Mouse (Mus musculus): ENCODE results near the gene Vars. TPM values are rescaled to one million over a fixed set of nuclear protein-coding genes. Genes with fewer than 3 reads are reported as not detected.
"Not testable (repeated sequence)": the region's sequence is repeated elsewhere in the genome, so short reads cannot be mapped to it uniquely, and the experiment has no call there.

The Vars gene
- polyA plus RNA-seq, 1 experiment from 2014 or later: 112 TPM

DNA sequence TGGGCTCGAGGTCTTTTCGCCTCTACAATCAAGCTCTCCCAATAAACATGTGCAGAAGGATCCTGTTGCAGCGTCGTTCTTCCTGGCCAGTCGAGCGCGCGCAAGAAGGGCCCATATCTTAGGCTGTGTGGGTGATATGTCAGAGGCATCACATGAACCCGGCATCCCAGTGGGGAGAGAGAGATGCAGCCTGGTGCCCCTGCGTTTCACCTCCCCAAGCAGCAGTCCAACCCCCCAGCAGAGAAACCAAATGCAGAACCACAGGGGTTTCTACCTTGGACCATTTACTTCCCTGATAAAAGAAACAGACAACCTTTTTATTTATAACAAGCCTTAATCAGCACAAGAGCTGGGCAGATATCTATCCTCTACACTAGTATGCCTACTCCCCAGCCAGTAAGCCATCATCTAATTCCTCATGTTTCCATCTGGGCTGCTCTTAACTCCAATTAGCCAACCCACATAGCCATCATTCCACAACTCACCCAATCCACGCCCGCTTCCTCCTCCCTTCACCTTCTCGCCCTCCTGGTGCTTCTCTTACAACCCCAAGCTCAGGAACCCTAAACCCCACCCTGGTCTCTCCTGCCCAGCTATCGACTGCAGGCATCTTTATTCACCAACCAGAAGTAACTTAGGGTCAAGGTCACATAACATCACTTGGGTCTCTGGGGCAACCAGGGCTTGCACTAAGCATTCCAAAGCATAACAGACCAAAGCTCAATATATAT, 4.2 kb upstream of the Vars start:
- H3K27ac ChIP-seq: peak overlapping the region; percentile 97
- no peaks in the 10 kb centered on the region for H3K27me3 ChIP-seq
- no peaks in the 10 kb centered on the region for H3K9me3 ChIP-seq (replicated peaks)
- H3K36me3 ChIP-seq: peaks cover 42% of the 10 kb centered on the region
- DNase-seq (no peak), ATAC-seq (ENCODE audit: low read depth) (no peak)
- WGBS (ENCODE audit: insufficient replicate concordance): 59% methylated on average over 13 of the region's 14 CpGs
- peaks cover 49% of the 10 kb centered on the region for H3K4me1 ChIP-seq (replicated peaks)
- H3K4me3 ChIP-seq (replicated peaks): peak overlapping the region; percentile 79
- peak overlapping the region; percentile 85 for H3K4me2 ChIP-seq
- H3K9ac ChIP-seq: peak overlapping the region; percentile 86

DNA sequence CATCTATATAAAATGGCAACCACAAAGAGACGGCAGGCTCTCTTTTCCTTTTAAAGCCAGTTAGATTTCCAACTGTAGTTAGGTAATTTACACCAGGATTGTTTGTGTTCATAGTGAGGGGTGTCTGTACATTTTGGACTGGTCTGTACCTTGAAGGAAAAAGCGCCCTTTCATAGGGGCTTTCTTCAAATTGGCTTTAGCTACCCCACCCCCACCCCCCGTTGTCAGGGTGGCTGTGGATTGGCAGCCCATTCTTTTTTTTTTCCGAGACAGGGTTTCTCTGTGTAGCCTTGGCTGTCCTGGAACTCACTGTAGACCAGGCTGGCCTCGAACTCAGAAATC, 3.7 kb upstream of the Vars start:
- Histone ChIP-seq H3K4me1 (replicated peaks) (peaks cover 49% of the 10 kb centered on the region), H3K4me2 (peak overlapping the region; percentile 85), H3K9ac (peak overlapping the region; percentile 86), H3K4me3 (replicated peaks) (peak overlapping the region; percentile 79), H3K27ac (peak overlapping the region; percentile 97), H3K27me3 (no peaks in the 10 kb centered on the region), H3K36me3 (peaks cover 39% of the 10 kb centered on the region), H3K9me3 (replicated peaks) (no peaks in the 10 kb centered on the region)
- DNase-seq (no peak), ATAC-seq (ENCODE audit: low read depth) (no peak)
- 65% methylated on average over 5 of the region's 5 CpGs for WGBS (ENCODE audit: insufficient replicate concordance)

DNA sequence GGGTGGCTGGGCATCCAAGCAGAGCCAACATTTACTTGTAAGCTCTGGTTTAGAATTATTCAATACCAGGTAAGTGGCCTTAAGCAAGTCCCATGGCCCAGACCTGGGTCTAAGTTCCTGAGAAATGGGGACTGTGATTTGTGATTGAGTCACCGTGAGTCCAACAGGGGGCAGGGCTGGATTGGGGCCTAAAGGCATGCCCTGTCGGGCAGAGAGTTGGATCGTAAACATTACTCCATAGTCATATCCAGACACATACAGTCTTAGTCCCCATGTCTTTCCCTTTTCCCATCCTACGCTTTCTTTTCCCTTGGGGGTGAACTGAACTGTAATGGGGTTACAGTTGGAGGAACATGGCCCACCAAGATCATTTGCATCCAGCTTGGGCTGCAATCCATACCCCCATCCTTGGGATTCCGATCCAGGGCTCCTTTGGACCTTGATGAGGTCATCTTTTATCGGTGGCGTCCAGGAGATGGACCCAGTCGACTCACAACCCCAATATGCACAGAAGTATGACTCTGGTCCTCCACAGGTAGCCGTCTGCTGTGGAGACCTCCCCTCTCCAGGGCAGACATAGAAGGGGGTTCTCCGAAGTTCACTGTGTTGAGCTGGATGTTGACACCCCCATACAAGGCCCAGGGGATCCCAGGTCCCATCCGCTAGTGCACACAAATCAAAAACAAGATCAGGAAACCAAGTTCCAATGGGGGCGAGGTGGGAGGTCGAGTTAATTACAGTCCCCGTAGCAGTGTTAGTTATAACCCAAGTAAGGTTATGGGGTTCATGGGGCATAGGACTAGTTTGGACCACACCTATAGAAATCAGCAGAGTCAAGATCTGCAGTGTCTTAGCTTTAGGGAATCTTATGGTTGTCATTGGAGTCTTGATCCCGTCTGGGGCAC, 2.0 kb upstream of the Vars start:
- H3K27ac ChIP-seq: peak overlapping the region; percentile 97
- DNase-seq: no peak
- H3K36me3 ChIP-seq: peaks cover 39% of the 10 kb centered on the region
- peak overlapping the region; percentile 79 for H3K4me3 ChIP-seq (replicated peaks)
- H3K4me1 ChIP-seq (replicated peaks): peaks cover 66% of the 10 kb centered on the region
- peak overlapping the region; percentile 86 for H3K9ac ChIP-seq
- no peaks in the 10 kb centered on the region for H3K9me3 ChIP-seq (replicated peaks)
- ATAC-seq (ENCODE audit: low read depth): no peak
- peak overlapping the region; percentile 85 for H3K4me2 ChIP-seq
- WGBS (ENCODE audit: insufficient replicate concordance): 71% methylated on average over 15 of the region's 15 CpGs
- H3K27me3 ChIP-seq: no peaks in the 10 kb centered on the region

DNA sequence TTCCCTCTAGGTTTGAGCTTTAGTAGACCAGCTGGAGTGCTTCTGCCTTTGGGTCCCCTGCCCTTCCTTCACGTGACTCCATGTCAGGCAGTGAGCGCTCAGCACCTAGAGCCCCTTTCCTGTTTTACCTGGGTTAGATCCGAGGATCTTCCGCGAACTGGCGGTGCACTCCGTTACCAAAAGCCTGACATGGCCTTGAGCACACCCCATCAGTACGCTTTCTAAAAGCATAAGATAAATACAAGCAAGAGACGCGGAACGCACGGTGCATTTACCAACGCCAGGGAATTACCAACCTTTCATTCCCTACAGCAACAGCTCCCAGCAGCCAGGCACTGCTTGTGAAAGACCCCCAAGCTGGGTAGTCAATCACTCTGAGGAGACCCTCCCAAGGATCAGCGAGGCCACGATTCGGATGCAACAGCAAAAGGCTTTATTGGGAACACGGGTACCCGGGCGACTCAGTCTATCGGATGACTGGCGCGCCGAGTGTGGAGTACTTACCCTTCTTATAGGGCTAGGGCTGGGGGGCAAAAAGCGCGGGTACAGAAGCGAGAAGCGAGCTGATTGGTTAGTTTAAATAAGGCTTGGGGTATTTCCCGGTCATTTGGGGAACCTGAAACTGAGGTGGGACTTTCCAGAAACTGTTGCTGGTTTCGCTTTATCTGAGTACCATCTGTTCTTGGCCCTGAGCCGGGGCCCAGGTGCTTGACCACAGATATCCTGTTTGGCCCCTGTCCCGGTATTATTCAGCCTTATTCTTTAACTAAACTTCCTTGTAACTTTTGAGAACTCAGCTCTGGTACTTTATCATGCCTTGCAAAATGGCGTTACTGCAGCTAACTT, 693 bp upstream of the Vars start:
- not testable (repeated sequence) for H3K27me3 ChIP-seq; H3K9me3 ChIP-seq (replicated peaks)
- peak overlapping the region; percentile 85 for H3K4me2 ChIP-seq
- peak overlapping the region; percentile 91 for H3K9ac ChIP-seq
- H3K4me3 ChIP-seq (replicated peaks): peak overlapping the region; percentile 79
- WGBS (ENCODE audit: insufficient replicate concordance): 5% methylated on average over 31 of the region's 32 CpGs
- H3K4me1 ChIP-seq (replicated peaks): peaks cover 76% of the 10 kb centered on the region
- ATAC-seq (ENCODE audit: low read depth): peak; percentile 24
- DNase-seq: peak; percentile 73
- peaks cover 51% of the 10 kb centered on the region for H3K36me3 ChIP-seq
- peak overlapping the region; percentile 97 for H3K27ac ChIP-seq

DNA sequence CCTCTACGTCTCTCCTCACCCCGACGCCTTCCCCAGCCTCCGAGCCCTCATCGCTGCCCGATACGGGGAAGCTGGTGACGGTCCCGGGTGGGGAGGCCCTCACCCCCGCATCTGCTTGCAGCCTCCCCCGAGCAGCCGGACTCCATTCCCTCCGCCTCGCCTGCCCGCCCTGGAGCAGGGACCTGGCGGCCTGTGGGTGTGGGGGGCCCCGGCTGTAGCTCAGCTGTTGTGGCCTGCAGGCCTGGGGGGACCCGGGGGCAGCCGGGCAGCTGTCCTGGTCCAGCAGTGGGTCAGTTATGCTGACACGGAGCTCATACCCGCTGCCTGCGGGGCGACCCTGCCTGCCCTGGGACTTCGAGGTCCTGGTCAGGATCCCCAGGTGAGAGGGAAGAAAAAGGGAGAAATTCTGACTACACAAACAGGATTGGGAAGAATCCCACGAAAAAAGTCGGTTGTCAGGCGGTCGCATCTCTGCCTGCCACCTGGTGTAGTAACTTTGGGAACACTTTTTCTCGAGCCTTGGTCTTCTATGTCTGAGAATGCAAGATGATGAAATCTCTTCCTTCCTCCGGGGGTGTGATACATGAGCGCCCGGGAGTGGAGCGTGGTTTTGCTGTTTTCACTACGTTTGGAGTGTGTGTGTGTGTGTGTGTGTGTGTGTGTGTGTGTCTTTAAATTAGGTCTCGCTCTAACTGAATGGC, 815 bp downstream of the Vars start:
- peaks cover 55% of the 10 kb centered on the region for H3K36me3 ChIP-seq
- H3K4me3 ChIP-seq (replicated peaks): peak overlapping the region; percentile 79
- peaks cover 66% of the 10 kb centered on the region for H3K4me1 ChIP-seq (replicated peaks)
- DNase-seq: no peak
- H3K9ac ChIP-seq: peak overlapping the region; percentile 91
- H3K4me2 ChIP-seq: peak overlapping the region; percentile 85
- peak overlapping the region; percentile 97 for H3K27ac ChIP-seq
- peak; percentile 19 for ATAC-seq (ENCODE audit: low read depth)
- no peaks in the 10 kb centered on the region for H3K9me3 ChIP-seq (replicated peaks)
- under 1% methylated on average over 35 of the region's 35 CpGs for WGBS (ENCODE audit: insufficient replicate concordance)
- H3K27me3 ChIP-seq: no peaks in the 10 kb centered on the region

DNA sequence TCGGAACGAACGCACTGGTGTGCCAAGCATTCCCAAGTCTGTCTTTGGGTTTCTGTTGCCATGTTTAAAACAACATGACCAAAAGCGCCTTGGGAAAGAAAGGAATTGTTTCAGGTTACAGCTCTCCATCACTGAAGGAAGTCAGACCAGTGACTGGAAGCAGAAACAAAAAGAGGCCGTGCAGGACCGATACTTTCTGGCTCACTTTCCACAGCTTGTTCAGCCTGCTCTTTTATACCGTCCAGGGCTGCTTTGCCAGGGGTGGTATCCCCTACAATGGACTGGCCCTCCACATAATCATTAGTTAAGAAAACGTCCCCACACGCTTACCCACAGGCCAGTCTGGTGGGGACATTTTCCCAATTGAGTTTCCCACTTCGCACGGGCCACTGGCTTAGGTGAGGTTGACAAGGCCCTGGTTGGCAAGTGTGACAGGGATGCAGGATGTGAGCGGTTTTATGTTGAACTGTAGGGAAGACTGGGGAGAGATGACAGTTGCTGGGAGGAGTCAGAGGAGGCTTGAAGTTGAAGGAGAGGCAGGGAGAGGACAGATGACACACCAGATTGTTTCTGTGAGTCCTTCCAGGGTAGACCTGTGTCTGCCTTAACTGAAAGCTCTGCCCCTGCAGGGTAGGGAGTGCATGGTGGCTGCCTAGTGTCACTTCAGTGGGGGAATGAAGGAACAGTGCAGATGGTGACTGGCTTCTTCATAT, 1.5 kb downstream of the Vars start:
- peaks cover 55% of the 10 kb centered on the region for H3K36me3 ChIP-seq
- DNase-seq (peak; percentile 56), ATAC-seq (ENCODE audit: low read depth) (peak; percentile 44)
- peak overlapping the region; percentile 79 for H3K4me3 ChIP-seq (replicated peaks)
- no peaks in the 10 kb centered on the region for H3K27me3 ChIP-seq
- WGBS (ENCODE audit: insufficient replicate concordance): 2% methylated on average over 12 of the region's 12 CpGs
- H3K4me2 ChIP-seq: peak overlapping the region; percentile 85
- peak overlapping the region; percentile 97 for H3K27ac ChIP-seq
- no peaks in the 10 kb centered on the region for H3K9me3 ChIP-seq (replicated peaks)
- peaks cover 58% of the 10 kb centered on the region for H3K4me1 ChIP-seq (replicated peaks)
- peak overlapping the region; percentile 91 for H3K9ac ChIP-seq

DNA sequence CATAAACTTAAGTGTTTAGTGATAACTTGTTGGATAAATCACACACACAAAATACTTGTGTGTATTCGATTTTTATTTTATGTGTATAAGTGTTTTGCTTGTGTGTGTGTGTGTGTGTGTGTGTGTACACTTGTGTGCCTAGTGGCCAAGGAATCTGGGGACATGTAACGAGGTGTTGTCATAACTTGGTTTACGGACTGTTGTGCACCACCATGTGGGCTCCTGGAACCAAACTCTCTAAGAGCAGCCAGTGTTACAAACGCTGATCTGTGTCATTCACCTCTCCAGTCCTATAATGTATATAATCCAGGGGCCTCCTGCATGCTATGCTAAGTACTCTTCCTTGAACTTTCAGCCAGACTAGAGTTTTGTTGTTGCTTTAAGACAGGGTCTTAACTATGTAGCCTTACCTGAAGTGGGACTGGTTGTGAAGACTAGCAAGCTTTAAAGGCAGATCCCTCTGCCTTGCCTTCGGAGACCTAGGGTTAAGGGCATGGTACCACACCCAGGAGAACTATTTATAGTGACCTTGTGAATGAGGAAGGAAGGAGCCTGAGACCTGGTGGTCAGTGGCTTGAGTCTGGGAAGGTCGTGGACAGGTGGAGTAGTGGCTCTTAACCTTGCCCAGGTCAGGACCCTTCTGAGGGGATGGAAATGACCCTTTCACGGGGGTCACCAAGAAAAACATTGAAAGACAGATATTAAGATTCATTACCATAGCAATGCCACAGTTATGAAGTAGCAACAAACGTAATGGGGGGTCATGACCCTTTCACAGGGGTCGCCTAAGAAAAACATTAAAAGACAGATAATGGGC, 2.4 kb downstream of the Vars start:
- peak overlapping the region; percentile 79 for H3K4me3 ChIP-seq (replicated peaks)
- H3K36me3 ChIP-seq: peaks cover 55% of the 10 kb centered on the region
- no peaks in the 10 kb centered on the region for H3K27me3 ChIP-seq
- peak overlapping the region; percentile 91 for H3K9ac ChIP-seq
- DNase-seq: no peak
- peak overlapping the region; percentile 97 for H3K27ac ChIP-seq
- ATAC-seq (ENCODE audit: low read depth): no peak
- peaks cover 49% of the 10 kb centered on the region for H3K4me1 ChIP-seq (replicated peaks)
- no peaks in the 10 kb centered on the region for H3K9me3 ChIP-seq (replicated peaks)
- H3K4me2 ChIP-seq: peak overlapping the region; percentile 85
- WGBS (ENCODE audit: insufficient replicate concordance): 40% methylated on average over 9 of the region's 9 CpGs

DNA sequence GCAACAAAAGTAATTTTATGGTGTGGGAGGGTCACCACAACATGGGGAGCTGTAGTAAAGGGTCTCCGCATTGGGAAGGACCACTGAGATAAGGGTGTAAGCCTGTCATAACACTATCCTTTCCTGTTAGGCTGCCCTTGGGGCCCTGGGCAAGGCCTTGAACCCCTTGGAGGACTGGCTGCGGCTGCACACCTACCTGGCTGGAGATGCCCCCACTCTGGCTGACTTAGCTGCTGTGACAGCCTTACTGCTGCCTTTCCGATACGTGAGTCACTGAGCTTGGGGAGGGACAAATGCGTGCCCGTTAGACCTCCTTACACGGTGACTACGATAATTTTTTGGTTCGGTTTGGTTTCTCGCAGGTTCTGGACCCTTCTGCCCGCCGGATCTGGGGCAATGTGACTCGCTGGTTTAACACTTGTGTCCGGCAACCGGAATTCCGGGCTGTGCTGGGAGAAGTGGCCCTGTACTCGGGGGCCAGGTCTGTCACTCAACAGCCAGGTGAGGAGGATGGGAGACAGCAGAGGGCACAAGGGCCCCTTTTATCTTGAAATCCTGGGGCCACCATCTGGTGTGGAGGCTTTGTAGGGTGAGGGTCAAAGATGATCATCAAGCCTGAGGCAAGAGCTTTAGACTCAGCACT, 3.4 kb downstream of the Vars start:
- no peaks in the 10 kb centered on the region for H3K9me3 ChIP-seq (replicated peaks)
- H3K9ac ChIP-seq: peak overlapping the region; percentile 42
- H3K4me1 ChIP-seq (replicated peaks): peaks cover 40% of the 10 kb centered on the region
- H3K4me3 ChIP-seq (replicated peaks): no peak overlapping the region
- 85% methylated on average over 17 of the region's 17 CpGs for WGBS (ENCODE audit: insufficient replicate concordance)
- H3K27ac ChIP-seq: peak overlapping the region; percentile 97; the same call in 1 of the 2 replicates
- H3K36me3 ChIP-seq: peaks cover 55% of the 10 kb centered on the region
- DNase-seq (no peak), ATAC-seq (ENCODE audit: low read depth) (no peak)
- peak overlapping the region; percentile 85 for H3K4me2 ChIP-seq
- no peaks in the 10 kb centered on the region for H3K27me3 ChIP-seq

DNA sequence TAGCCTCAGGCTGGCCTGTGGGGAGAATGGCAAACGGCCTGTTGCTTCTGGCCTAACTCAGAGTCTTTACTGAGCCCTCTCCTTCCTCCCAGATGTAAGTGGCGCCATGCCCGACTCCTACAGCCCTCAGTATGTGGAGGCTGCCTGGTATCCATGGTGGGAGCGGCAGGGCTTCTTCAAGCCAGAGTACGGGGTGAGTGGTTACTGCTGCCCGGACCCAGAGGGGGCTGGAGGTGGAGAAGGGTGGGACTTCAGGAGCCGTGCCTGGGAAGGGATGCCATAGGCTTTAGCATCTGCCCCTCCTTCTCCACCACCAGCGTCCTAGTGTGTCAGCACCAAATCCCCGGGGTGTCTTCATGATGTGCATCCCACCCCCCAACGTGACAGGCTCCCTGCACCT, 4.4 kb downstream of the Vars start:
- Histone ChIP-seq H3K9ac (no peak overlapping the region), H3K4me2 (no peak overlapping the region), H3K4me1 (replicated peaks) (peaks cover 30% of the 10 kb centered on the region), H3K36me3 (peaks cover 62% of the 10 kb centered on the region), H3K4me3 (replicated peaks) (no peak overlapping the region), H3K27me3 (no peaks in the 10 kb centered on the region), H3K27ac (peak overlapping the region; percentile 53; the same call in 1 of the 2 replicates), H3K9me3 (replicated peaks) (no peaks in the 10 kb centered on the region)
- WGBS (ENCODE audit: insufficient replicate concordance): 91% methylated on average over 10 of the region's 10 CpGs
- no peak for ATAC-seq (ENCODE audit: low read depth)
- no peak for DNase-seq
